Comparison of ENCODE assay signal across 9 mouse cellular contexts in genomic region chr12:104936223-104936622, GRCm38 (mm10).
DNase-seq lines count a peak whose midpoint lies in the region; ATAC-seq and TF ChIP-seq lines count a peak whose summit lies in the region.
"Had no signal": no experiment of that assay in that cellular context is flagged by ENCODE, and none has a peak within 500 bp of the region (broad histone marks: within the 10 kb centered on the region; RNA-seq: fewer than 3 reads in every experiment).

No protein-coding gene starts in this region.

- peaks cover 8% of the 10 kb centered on the region; the same call in 1 of the 2 replicates for H3K4me1 ChIP-seq in kidney, embryonic 15.5 days
- H3K4me1 ChIP-seq in CH12.LX (ENCODE audit: control insufficient read depth in 1 of 2, insufficient read depth in 2 of 2) = no peaks in the 10 kb centered on the region
- H3K4me1 ChIP-seq in liver, embryonic 13.5 days (replicated peaks) = 0 out of 2 replicates have a peak, but pooled peaks cover 3% of the 10 kb centered on the region

- no peaks in the 10 kb centered on the region for H3K9me3 ChIP-seq in kidney, embryonic 15.5 days (replicated peaks)
- H3K9me3 ChIP-seq in CH12.LX (replicated peaks; ENCODE audit: low read length) = peaks cover 7% of the 10 kb centered on the region
- H3K9me3 ChIP-seq in liver, embryonic 13.5 days (replicated peaks) = no peaks in the 10 kb centered on the region

- H3K4me2 ChIP-seq in kidney, embryonic 15.5 days = no peak overlapping the region
- no peak overlapping the region for H3K4me2 ChIP-seq in CH12.LX (ENCODE audit: insufficient read depth, low read depth, poor library complexity, severe bottlenecking)
- H3K4me2 ChIP-seq in liver, embryonic 13.5 days = no peak overlapping the region
- H3K4me2 ChIP-seq: limb, embryonic 13.5 days had no signal

- WGBS in kidney, embryonic 15.5 days = 73% methylated on average over 4 of the region's 4 CpGs
- 67% methylated on average over 4 of the region's 4 CpGs for WGBS in liver, embryonic 13.5 days (ENCODE audit: insufficient replicate concordance)

- H3K27me3 ChIP-seq in kidney, embryonic 15.5 days = no peaks in the 10 kb centered on the region
- H3K27me3 ChIP-seq in CH12.LX (replicated peaks) = no peaks in the 10 kb centered on the region
- no peaks in the 10 kb centered on the region for H3K27me3 ChIP-seq in liver, embryonic 13.5 days

- dilution Hi-C loops in CH12.LX (cut with MboI; ENCODE audit: extremely low pct_ligation_motif_present, extremely low pct_unique_long_range_greater_than_20kb, low sequenced_read_pairs) = no loop called here

- H3K79me2 ChIP-seq in CH12.LX (replicated peaks; ENCODE audit: control insufficient read depth, extremely low read depth, insufficient read depth, poor library complexity, severe bottlenecking) = no peaks in the 10 kb centered on the region

- ATAC-seq in kidney, embryonic 15.5 days (replicated peaks; ENCODE audit: low FRiP score) = no peak
- no peak for ATAC-seq in liver, embryonic 13.5 days (ENCODE audit: low read depth)

- in situ Hi-C loops in CH12.LX (cut with MboI; ENCODE audit: low pct_ligation_motif_present, low pct_unique_long_range_greater_than_20kb, low sequenced_read_pairs) = loop anchor here (5.0 to 25.0 kb wide), 3 partner anchors 114 to 499 kb away; partner anchors contain the start of gene Dicer1

- TF ChIP-seq POLR2A in CH12.LX (IDR thresholded peaks at IDR 0.05; ENCODE audit: low read depth, low read length) = no peak

- TF ChIP-seq CTCF in CH12.LX (conservative IDR thresholded peaks at IDR 0.05 in 1 of 2, IDR thresholded peaks at IDR 0.05 in 1 of 2; ENCODE audit: low read depth in 2 of 2, low read length in 2 of 2) = peak; percentile 64 to 84

- DNase-seq in kidney, adult 9 months = peak; percentile 60
- DNase-seq in CH12.LX (ENCODE audit: extremely low read depth) (peak; percentile 33), R1 (ENCODE audit: low read depth, low spot score) (peak; percentile 85)
- peak; percentile 26 for DNase-seq in liver, embryonic 13.5 days
- DNase-seq in thymus, postnatal 4 days = peak; percentile 68
- no peak for DNase-seq in cerebellum, adult 9-11 months
- DNase-seq in layer of hippocampus, adult 8-10 months (ENCODE audit: low spot score in 2 of 2) = no peak

- no peak for TF ChIP-seq EP300 in CH12.LX (IDR thresholded peaks at IDR 0.05; ENCODE audit: low read length)

- no peaks in the 10 kb centered on the region for H3K36me3 ChIP-seq in kidney, embryonic 15.5 days
- H3K36me3 ChIP-seq in CH12.LX (replicated peaks in 1 of 2; ENCODE audit: control insufficient read depth in 1 of 2, insufficient read depth in 1 of 2, low read length in 1 of 2) = peaks cover 62 to 77% of the 10 kb centered on the region in 2 experiments
- peaks cover 30% of the 10 kb centered on the region for H3K36me3 ChIP-seq in liver, embryonic 13.5 days
- H3K36me3 ChIP-seq: limb, embryonic 13.5 days had no signal

- H3K9ac ChIP-seq in kidney, embryonic 15.5 days = no peak overlapping the region
- H3K9ac ChIP-seq in CH12.LX (ENCODE audit: insufficient read depth, low read depth) = no peak overlapping the region
- no peak overlapping the region for H3K9ac ChIP-seq in liver, embryonic 13.5 days
- H3K9ac ChIP-seq: limb, embryonic 13.5 days had no signal

- no peak overlapping the region for H3K27ac ChIP-seq in kidney, embryonic 15.5 days
- no peak overlapping the region for H3K27ac ChIP-seq in CH12.LX (ENCODE audit: insufficient read depth, low read depth)
- no peak overlapping the region for H3K27ac ChIP-seq in liver, embryonic 13.5 days
- H3K27ac ChIP-seq: limb, embryonic 13.5 days had no signal

- TF ChIP-seq RAD21 in CH12.LX (IDR thresholded peaks at IDR 0.05; ENCODE audit: low read depth, low read length) = peak; percentile 47

- no peak overlapping the region for H3K4me3 ChIP-seq in kidney, embryonic 15.5 days (replicated peaks)
- no peak overlapping the region for H3K4me3 ChIP-seq in CH12.LX (replicated peaks in 1 of 3; ENCODE audit: low read depth in 2 of 3, low read length in 2 of 3, poor library complexity in 1 of 3)
- no peak overlapping the region for H3K4me3 ChIP-seq in liver, embryonic 13.5 days (replicated peaks)
- H3K4me3 ChIP-seq: limb, embryonic 13.5 days had no signal

TF ChIP-seq in CH12.LX, 34 proteins besides CTCF, POLR2A, EP300 and RAD21:
- TF ChIP-seq SMC3 (IDR thresholded peaks at IDR 0.05; ENCODE audit: low read depth, low read length) = peak; percentile 37
- no peak for TF ChIP-seq USF2 (conservative IDR thresholded peaks at IDR 0.05; ENCODE audit: low read depth, low read length)
- TF ChIP-seq MAX (IDR thresholded peaks at IDR 0.05; ENCODE audit: low read length) = no peak

Comparison
In these comparisons a context has a peak if more than half of its experiments do, and no peak if none do; other contexts are left out.
1. DNase-seq: peak in kidney, adult 9 months (single experiment), CH12.LX (single experiment), R1 (single experiment), liver, embryonic 13.5 days (single experiment) and thymus, postnatal 4 days (single experiment); none in cerebellum, adult 9-11 months (single experiment) and layer of hippocampus, adult 8-10 months (0 of 2).